Mouse (Mus musculus) kidney, postnatal 0 days (tissue): ENCODE measurements around the gene Lmx1b. TPM values are rescaled to one million over a fixed set of nuclear protein-coding genes. Genes with fewer than 3 reads are reported as not detected.
A peak's percentile ranks its signal among the peaks of the same experiment; 100 is the strongest.

ENCODE experiments used
- ATAC-seq: fragments of 200-750 bp; cut with Nextera tagmentation; replicated peaks from 2 replicates; pipeline ENCODE4 v1.8.0; 2017; ENCODE audit warnings: low read depth, moderate number of reproducible peaks, moderate TSS enrichment, moderate library complexity; ENCODE audit not compliant: low FRiP score
- DNase-seq: peaks from one replicate; pipeline ENCODE4 v3.0.0-alpha.2; 2016; ENCODE audit warnings: low spot score
- H3K27ac ChIP-seq: fragments of 300-500 bp; sonication (generic); 2 replicates; pipeline ENCODE4 v1.5.1; 2014; ENCODE audit warnings: mild to moderate bottlenecking
- H3K27me3 ChIP-seq: fragments of 300-500 bp; sonication (generic); 2 replicates; pipeline ENCODE4 v1.6.1; 2014; ENCODE audit warnings: low read length, mixed read lengths; ENCODE audit not compliant: insufficient read depth
- H3K36me3 ChIP-seq: fragments of 300-500 bp; sonication (generic); 2 replicates; pipeline ENCODE4 v1.6.1; 2014; ENCODE audit warnings: low read length, mixed read lengths; ENCODE audit not compliant: insufficient read depth
- H3K4me1 ChIP-seq: fragments of 300-500 bp; sonication (generic); replicated peaks from 2 replicates; pipeline ENCODE4 v1.6.1; 2014; ENCODE audit warnings: antibody characterized with exemption, low read length, mixed read lengths; ENCODE audit not compliant: insufficient read depth
- H3K4me2 ChIP-seq: fragments of 300-500 bp; sonication (generic); 2 replicates; pipeline ENCODE4 v1.6.1; 2014; ENCODE audit warnings: mild to moderate bottlenecking, low read length, moderate library complexity, mixed read lengths
- H3K4me3 ChIP-seq: fragments of 300-500 bp; sonication (generic); replicated peaks from 2 replicates; pipeline ENCODE4 v1.5.1; 2014; ENCODE audit warnings: low read depth, low read length
- H3K9ac ChIP-seq: fragments of 300-500 bp; sonication (generic); 2 replicates; pipeline ENCODE4 v1.6.1; 2014; ENCODE audit warnings: low read depth, low read length
- H3K9me3 ChIP-seq: fragments of 300-500 bp; sonication (generic); replicated peaks from 2 replicates; pipeline ENCODE4 v1.6.1; 2016; ENCODE audit warnings: low read length, inconsistent platforms, mixed read lengths
- CTCF ChIP-seq: IDR thresholded peaks from 2 replicates; pipeline ENCODE4 v1.5.1; 2016; ENCODE audit warnings: antibody characterized with exemption, low read depth, mild to moderate bottlenecking, moderate library complexity
- WGBS: fragments of 180-500 bp; shearing (Covaris S2); extraction: QIAGEN DNeasy Blood & Tissue Kit; methylation state at CpG from one replicate; pipeline ENCODE4 v1.1.7; 2014; 5-methylcytosine and 5-hydroxymethylcytosine counted together
- polyA plus RNA-seq: library from polyadenylated mRNA; unstranded; fragments of >200 nt; fragmentation: Nextera tagmentation; extraction: Ambion mirVana; gene quantifications from 2 replicates; pipeline ENCODE4 v1.2.1, GENCODE M21; 2015

Lmx1b gene
- polyA plus RNA-seq, 1 experiment from 2014 or later: 0.88 TPM

- WGBS: 23% methylated on average over 29 of the region's 29 CpGs
- no peak for DNase-seq
- no peak for TF ChIP-seq CTCF
- peaks cover 33% of the 10 kb centered on the region for H3K27me3 ChIP-seq
- no peak overlapping the region for H3K4me2 ChIP-seq
- peaks cover 12% of the 10 kb centered on the region; the same call in 1 of the 2 replicates for H3K4me1 ChIP-seq
- no peaks in the 10 kb centered on the region for H3K36me3 ChIP-seq
- H3K9me3 ChIP-seq: no peaks in the 10 kb centered on the region
- H3K27ac ChIP-seq: no peak overlapping the region
- no peak for ATAC-seq
- H3K4me3 ChIP-seq: no peak overlapping the region
- H3K9ac ChIP-seq: no peak overlapping the region; the same call in 1 of the 2 replicates
Measured at GRCm38 (mm10) chr2:33584937-33585910, 55.1 kb downstream of the Lmx1b start.

GRCm38 (mm10) chr2:33583761-33584160 is 56.5 kb downstream of the Lmx1b start:
- H3K36me3 ChIP-seq: no peaks in the 10 kb centered on the region
- H3K27me3 ChIP-seq: peaks cover 45% of the 10 kb centered on the region
- peaks cover 12% of the 10 kb centered on the region; the same call in 1 of the 2 replicates for H3K4me1 ChIP-seq
- DNase-seq: no peak
- H3K4me2 ChIP-seq: no peak overlapping the region
- H3K9ac ChIP-seq: no peak overlapping the region
- H3K4me3 ChIP-seq: no peak overlapping the region
- WGBS: 25% methylated on average over 6 of the region's 6 CpGs
- TF ChIP-seq CTCF: no peak
- no peaks in the 10 kb centered on the region for H3K9me3 ChIP-seq
- no peak for ATAC-seq
- H3K27ac ChIP-seq: no peak overlapping the region

GRCm38 (mm10) chr2:33583317-33583716 is 57.0 kb downstream of the Lmx1b start:
- Histone ChIP-seq H3K27ac (no peak overlapping the region), H3K27me3 (peaks cover 45% of the 10 kb centered on the region), H3K36me3 (no peaks in the 10 kb centered on the region), H3K9ac (no peak overlapping the region), H3K9me3 (no peaks in the 10 kb centered on the region), H3K4me3 (no peak overlapping the region), H3K4me2 (no peak overlapping the region), H3K4me1 (peaks cover 12% of the 10 kb centered on the region; the same call in 1 of the 2 replicates)
- 15% methylated on average over 4 of the region's 4 CpGs for WGBS
- DNase-seq (peak; percentile 34), ATAC-seq (no peak)
- TF ChIP-seq CTCF: peak; percentile 64

- DNase-seq (no peak), ATAC-seq (no peak)
- Histone ChIP-seq H3K9ac (no peak overlapping the region), H3K27ac (no peak overlapping the region), H3K4me2 (no peak overlapping the region), H3K4me3 (no peak overlapping the region), H3K36me3 (no peaks in the 10 kb centered on the region), H3K4me1 (peaks cover 12% of the 10 kb centered on the region; the same call in 1 of the 2 replicates), H3K27me3 (peaks cover 45% of the 10 kb centered on the region), H3K9me3 (no peaks in the 10 kb centered on the region)
- 2% methylated on average over 5 of the region's 5 CpGs for WGBS
- no peak for TF ChIP-seq CTCF
Measured at GRCm38 (mm10) chr2:33582457-33583060, 57.8 kb downstream of the Lmx1b start.

- TF ChIP-seq CTCF: no peak
- 17% methylated on average over 8 of the region's 8 CpGs for WGBS
- H3K27me3 ChIP-seq: peaks cover 45% of the 10 kb centered on the region
Measured at GRCm38 (mm10) chr2:33581866-33582265, 58.4 kb downstream of the Lmx1b start.

GRCm38 (mm10) chr2:33581449-33581777 is 58.9 kb downstream of the Lmx1b start:
- WGBS: 1% methylated on average over 6 of the region's 6 CpGs
- Histone ChIP-seq H3K4me2 (no peak overlapping the region), H3K27me3 (peaks cover 45% of the 10 kb centered on the region), H3K4me1 (peaks cover 12% of the 10 kb centered on the region; the same call in 1 of the 2 replicates), H3K27ac (no peak overlapping the region), H3K9me3 (no peaks in the 10 kb centered on the region), H3K4me3 (0 out of 2 replicates have a peak overlapping the region, but pooled peaks have one; percentile 22), H3K36me3 (no peaks in the 10 kb centered on the region), H3K9ac (0 out of 2 replicates have a peak overlapping the region, but pooled peaks have one; percentile 4)
- DNase-seq: no peak
- ATAC-seq: no peak
- TF ChIP-seq CTCF: no peak

More at GRCm38 (mm10) chr2:33581866-33582265, 58.4 kb downstream of the Lmx1b start:
- Histone ChIP-seq H3K4me2 (no peak overlapping the region), H3K9ac (no peak overlapping the region), H3K36me3 (no peaks in the 10 kb centered on the region), H3K4me1 (peaks cover 12% of the 10 kb centered on the region; the same call in 1 of the 2 replicates), H3K4me3 (no peak overlapping the region), H3K27ac (no peak overlapping the region), H3K9me3 (no peaks in the 10 kb centered on the region)
- ATAC-seq: 0 out of 2 replicates have a peak, but pooled peaks have one; percentile 15
- no peak for DNase-seq
